Mouse (Mus musculus) 3T3-L1 (cell line): ENCODE data around the gene Opcml.

ENCODE experiments used
- DNase-seq: peaks from one replicate; pipeline ENCODE4 v3.0.0-alpha.2; 2015; ENCODE audit warnings: low read depth, low spot score

Gene Opcml

GRCm38 (mm10) chr9:28618186-28618892, 827.8 kb downstream of the Opcml start:
- no peak for DNase-seq

- DNase-seq = no peak
These were observed 831.4 kb downstream of the Opcml start for GRCm38 (mm10) chr9:28621939-28622338.

- no peak for DNase-seq
These were observed 834.3 kb downstream of the Opcml start for GRCm38 (mm10) chr9:28624870-28625269.

- no peak for DNase-seq
These were observed 852.2 kb downstream of the Opcml start for GRCm38 (mm10) chr9:28642766-28643165.

GRCm38 (mm10) chr9:28644063-28644462, 853.5 kb downstream of the Opcml start:
- DNase-seq = no peak

GRCm38 (mm10) chr9:28650089-28650488, 859.5 kb downstream of the Opcml start:
- DNase-seq = no peak

GRCm38 (mm10) chr9:28659996-28660395, 869.4 kb downstream of the Opcml start:
- no peak for DNase-seq

- DNase-seq = no peak
These were observed 872.3 kb downstream of the Opcml start for GRCm38 (mm10) chr9:28662882-28663281.

- no peak for DNase-seq
These were observed 889.7 kb downstream of the Opcml start for GRCm38 (mm10) chr9:28680309-28680708.

- no peak for DNase-seq
These were observed 890.9 kb downstream of the Opcml start for GRCm38 (mm10) chr9:28681252-28682037.

GRCm38 (mm10) chr9:28683951-28684470, 893.4 kb downstream of the Opcml start:
- no peak for DNase-seq

- DNase-seq = no peak
These were observed 896.5 kb downstream of the Opcml start for GRCm38 (mm10) chr9:28686942-28687611.

- DNase-seq = no peak
These were observed 899.6 kb downstream of the Opcml start for GRCm38 (mm10) chr9:28690134-28690533.

- DNase-seq = no peak
These were observed 915.2 kb downstream of the Opcml start for GRCm38 (mm10) chr9:28705796-28706195.

GRCm38 (mm10) chr9:28714544-28714943, 924.0 kb downstream of the Opcml start:
- no peak for DNase-seq

GRCm38 (mm10) chr9:28720186-28720585, 929.6 kb downstream of the Opcml start:
- DNase-seq = no peak

GRCm38 (mm10) chr9:28731811-28732602, 941.4 kb downstream of the Opcml start:
- no peak for DNase-seq

- no peak for DNase-seq
These were observed 947.4 kb downstream of the Opcml start for GRCm38 (mm10) chr9:28737955-28738354.

GRCm38 (mm10) chr9:28738451-28738860, 947.9 kb downstream of the Opcml start:
- DNase-seq = no peak

- no peak for DNase-seq
These were observed 954.2 kb downstream of the Opcml start for GRCm38 (mm10) chr9:28744771-28745170.

- peak; percentile 23 for DNase-seq
These were observed 958.3 kb downstream of the Opcml start for GRCm38 (mm10) chr9:28748902-28749301.
